Mouse (Mus musculus) cerebral cortex, adult 2 months (tissue): ENCODE measurements around the gene Zfp131.

ENCODE experiments used
- WGBS: fragments of 180-500 bp; shearing (Covaris S2); methylation state at CpG from one replicate; pipeline ENCODE4 v1.1.7; 2018; 5-methylcytosine and 5-hydroxymethylcytosine counted together

Zfp131 gene

GRCm38 (mm10) chr13:119790761-119791579 is at the start of gene Zfp131:
Zfp131 (minus strand) TSS chr13:119790889.
- under 1% methylated on average over 83 of the region's 86 CpGs for WGBS

- WGBS: 25% methylated on average over 6 of the region's 6 CpGs
Observed at GRCm38 (mm10) chr13:119839982-119840381, 49.3 kb upstream of the Zfp131 start.

GRCm38 (mm10) chr13:119837719-119838337 is 47.1 kb upstream of the Zfp131 start:
- 22% methylated on average over 14 of the region's 23 CpGs for WGBS

- 7% methylated on average over 23 of the region's 23 CpGs for WGBS
Observed at GRCm38 (mm10) chr13:119836324-119836811, 45.7 kb upstream of the Zfp131 start.

GRCm38 (mm10) chr13:119835320-119836056 is 44.8 kb upstream of the Zfp131 start, which contains the start of gene D13Ertd608e:
D13Ertd608e (plus strand) TSS chr13:119836006.
- 15% methylated on average over 19 of the region's 25 CpGs for WGBS

GRCm38 (mm10) chr13:119830116-119830515 is 39.4 kb upstream of the Zfp131 start, which contains the start of gene AF067063:
AF067063 (minus strand) TSS chr13:119830216.

GRCm38 (mm10) chr13:119817579-119818206 is 27.0 kb upstream of the Zfp131 start:
- 45% methylated on average over 2 of the region's 2 CpGs for WGBS

- 64% methylated on average over 8 of the region's 8 CpGs for WGBS
Observed at GRCm38 (mm10) chr13:119816798-119817197, 26.1 kb upstream of the Zfp131 start.

- 86% methylated on average over 9 of the region's 9 CpGs for WGBS
Observed at GRCm38 (mm10) chr13:119810031-119810430, 19.3 kb upstream of the Zfp131 start.

GRCm38 (mm10) chr13:119808937-119809336 is 18.2 kb upstream of the Zfp131 start:
- WGBS: 78% methylated on average over 2 of the region's 2 CpGs

GRCm38 (mm10) chr13:119797656-119798055 is 7.0 kb upstream of the Zfp131 start:
- 39% methylated on average over 4 of the region's 4 CpGs for WGBS

- 71% methylated on average over 5 of the region's 5 CpGs for WGBS
Observed at GRCm38 (mm10) chr13:119792791-119793404, 2.2 kb upstream of the Zfp131 start.

GRCm38 (mm10) chr13:119791580-119792135 is 969 bp upstream of the Zfp131 start:
- WGBS: 6% methylated on average over 18 of the region's 18 CpGs

GRCm38 (mm10) chr13:119789851-119790717 is 605 bp downstream of the Zfp131 start:
- WGBS: under 1% methylated on average over 57 of the region's 66 CpGs

GRCm38 (mm10) chr13:119783581-119783980 is 7.1 kb downstream of the Zfp131 start:
- 80% methylated on average over 4 of the region's 4 CpGs for WGBS

GRCm38 (mm10) chr13:119768541-119768940 is 22.1 kb downstream of the Zfp131 start:
- 49% methylated on average over 6 of the region's 6 CpGs for WGBS

GRCm38 (mm10) chr13:119766480-119766879 is 24.2 kb downstream of the Zfp131 start:
- 74% methylated on average over 7 of the region's 7 CpGs for WGBS

- WGBS: 36% methylated on average over 5 of the region's 5 CpGs
Observed at GRCm38 (mm10) chr13:119756831-119757230, 33.9 kb downstream of the Zfp131 start.

- WGBS: under 1% methylated on average over 42 of the region's 43 CpGs
Observed at GRCm38 (mm10) chr13:119755681-119756471, 34.8 kb downstream of the Zfp131 start, which contains the start of gene Nim1k. Nim1k (minus strand) TSS chr13:119755882.
